Comparison of ENCODE assay signal across 8 mouse cellular contexts in genomic region chr5:32745705-32746655, GRCm38 (mm10). TPM values are rescaled to one million over a fixed set of nuclear protein-coding genes. Genes with fewer than 3 reads are reported as not detected.
DNase-seq lines count a peak whose midpoint lies in the region; ATAC-seq and TF ChIP-seq lines count a peak whose summit lies in the region.

No protein-coding gene starts in this region.

- DNase-seq in 3134 (ENCODE audit: extremely low read depth, insufficient read length, low spot score) = peak; percentile 82
- DNase-seq in adrenal gland, postnatal 25 days = peak; percentile 67
- no peak for DNase-seq in forebrain, embryonic 11.5 days (ENCODE audit: low spot score)
- peak; percentile 87 for DNase-seq in kidney, postnatal 14 days
- peak; percentile 50 to 55 (median 54) for DNase-seq in liver, embryonic 14.5 days (ENCODE audit: low read depth in 3 of 3, low spot score in 3 of 3)
- DNase-seq in natural killer cell, adult 2 months (ENCODE audit: low spot score in 2 of 2) = peak; percentile 68 to 73
- peak; percentile 68 to 80 for DNase-seq in spleen, postnatal 4 days (ENCODE audit: low spot score in 2 of 2)

- no peak for TF ChIP-seq EP300 in liver, embryonic 14.5 days (IDR thresholded peaks at IDR 0.05; ENCODE audit: low read depth)

- H3K4me3 ChIP-seq in forebrain, embryonic 11.5 days (ENCODE audit: low read depth, low read length) = peak overlapping the region; percentile 9
- H3K4me3 ChIP-seq in heart, embryonic 14.5 days (ENCODE audit: control insufficient read depth in 1 of 2, insufficient read depth in 1 of 2, low read depth in 1 of 2, low read length in 2 of 2) = peak overlapping the region; percentile 52 to 55
- peak overlapping the region; percentile 49 to 64 for H3K4me3 ChIP-seq in liver, embryonic 14.5 days (ENCODE audit: insufficient read depth in 1 of 2, low read depth in 2 of 2, low read length in 2 of 2)

- H3K4me2 ChIP-seq in forebrain, embryonic 11.5 days (ENCODE audit: low read depth, low read length, severe bottlenecking) = peak overlapping the region; percentile 35; the same call in 1 of the 2 replicates
- peak overlapping the region; percentile 70 for H3K4me2 ChIP-seq in heart, embryonic 14.5 days (ENCODE audit: low read length)
- H3K4me2 ChIP-seq in liver, embryonic 14.5 days (ENCODE audit: low read depth) = peak overlapping the region; percentile 53

- H3K9me3 ChIP-seq in forebrain, embryonic 11.5 days (ENCODE audit: control insufficient read depth, low read length) = no peaks in the 10 kb centered on the region
- H3K9me3 ChIP-seq in heart, embryonic 14.5 days (ENCODE audit: control insufficient read depth, low read length) = no peaks in the 10 kb centered on the region
- H3K9me3 ChIP-seq in liver, embryonic 14.5 days (ENCODE audit: control insufficient read depth, low read length) = no peaks in the 10 kb centered on the region

- H3K27ac ChIP-seq in forebrain, embryonic 11.5 days (ENCODE audit: low read depth, low read length) = no peak overlapping the region
- peak overlapping the region; percentile 84 to 89 for H3K27ac ChIP-seq in heart, embryonic 14.5 days (replicated peaks in 1 of 2; ENCODE audit: control insufficient read depth in 1 of 2, insufficient read depth in 1 of 2, low read depth in 2 of 2, low read length in 2 of 2)
- peak overlapping the region; percentile 27; the same call in 1 of the 2 replicates for H3K27ac ChIP-seq in liver, embryonic 14.5 days

- H3K4me1 ChIP-seq in forebrain, embryonic 11.5 days (replicated peaks; ENCODE audit: control insufficient read depth, insufficient read depth, low read length) = peaks cover 4% of the 10 kb centered on the region; the same call in 1 of the 2 replicates
- H3K4me1 ChIP-seq in heart, embryonic 14.5 days (ENCODE audit: control insufficient read depth in 2 of 2, insufficient read depth in 2 of 2, low read length in 2 of 2) = peaks cover 4 to 18% of the 10 kb centered on the region in 2 experiments; a peak in 3 of 4 replicates
- H3K4me1 ChIP-seq in liver, embryonic 14.5 days (replicated peaks; ENCODE audit: control insufficient read depth in 2 of 2, insufficient read depth in 2 of 2, low read length in 1 of 2) = peaks cover 0 to 15% of the 10 kb centered on the region in 2 experiments; a peak in 2 of 4 replicates

- TF ChIP-seq CTCF in liver, embryonic 14.5 days (IDR thresholded peaks at IDR 0.05; ENCODE audit: low read depth) = no peak

- H3K27me3 ChIP-seq in forebrain, embryonic 11.5 days (ENCODE audit: control insufficient read depth, insufficient read depth, low read length) = no peaks in the 10 kb centered on the region
- H3K27me3 ChIP-seq in heart, embryonic 14.5 days (ENCODE audit: control insufficient read depth, insufficient read depth, low read length) = no peaks in the 10 kb centered on the region
- no peaks in the 10 kb centered on the region for H3K27me3 ChIP-seq in liver, embryonic 14.5 days (ENCODE audit: control insufficient read depth, insufficient read depth, low read length)

- ATAC-seq in forebrain, embryonic 11.5 days (replicated peaks; ENCODE audit: low FRiP score) = no peak; the same call in 1 of the 2 replicates
- ATAC-seq in heart, embryonic 14.5 days (ENCODE audit: insufficient number of reproducible peaks, insufficient read depth, low FRiP score, low read depth) = peak; percentile 89
- ATAC-seq in liver, embryonic 14.5 days (ENCODE audit: insufficient read depth) = peak; percentile 78

- WGBS in forebrain, embryonic 11.5 days = 9% methylated on average over 10 of the region's 10 CpGs
- WGBS in heart, embryonic 14.5 days = 3% methylated on average over 10 of the region's 10 CpGs
- WGBS in liver, embryonic 14.5 days (ENCODE audit: insufficient replicate concordance) = 5% methylated on average over 10 of the region's 10 CpGs

- H3K9ac ChIP-seq in forebrain, embryonic 11.5 days (ENCODE audit: low read length) = peak overlapping the region; percentile 48
- H3K9ac ChIP-seq in heart, embryonic 14.5 days (ENCODE audit: low read length) = peak overlapping the region; percentile 76
- H3K9ac ChIP-seq in liver, embryonic 14.5 days (replicated peaks) = no peak overlapping the region; the same call in 1 of the 2 replicates

- no peaks in the 10 kb centered on the region for H3K36me3 ChIP-seq in forebrain, embryonic 11.5 days (ENCODE audit: control insufficient read depth, insufficient read depth, low read length)
- H3K36me3 ChIP-seq in heart, embryonic 14.5 days (ENCODE audit: control insufficient read depth, insufficient read depth, low read length) = peaks cover 5% of the 10 kb centered on the region; the same call in 1 of the 2 replicates
- H3K36me3 ChIP-seq in liver, embryonic 14.5 days (replicated peaks; ENCODE audit: control insufficient read depth, insufficient read depth, low read depth) = no peaks in the 10 kb centered on the region

RNA-seq across cellular contexts. Expression of gene Pisd, which starts 39.5 kb away (rescaled TPM):
- total RNA-seq in adrenal gland, postnatal 25 days (2021) = 60.3 and 60.9 TPM in 2 replicates
- 63.1 and 69.5 TPM in 2 replicates for polyA plus RNA-seq in forebrain, embryonic 11.5 days (2014; fragmentation: Nextera tagmentation; extraction: Ambion mirVana)
- 49.2 TPM in 2 replicates for polyA plus RNA-seq in heart, embryonic 14.5 days (2014; fragmentation: Nextera tagmentation; extraction: Ambion mirVana)
- 19.0 and 21.7 TPM in 2 replicates for polyA plus RNA-seq in liver, embryonic 14.5 days (2012; rRNA removed)
- polyA plus RNA-seq in liver, embryonic 14.5 days (2014; fragmentation: Nextera tagmentation; extraction: Ambion mirVana) = 29.0 and 33.8 TPM in 2 replicates
